Mouse (Mus musculus): ENCODE results near the gene Fanci.

- TF ChIP-seq POLR2A (IDR thresholded peaks at IDR 0.05; ENCODE audit: low read depth, low read length) = no peak
- TF ChIP-seq CTCF (conservative IDR thresholded peaks at IDR 0.05; ENCODE audit: insufficient read depth, insufficient read length, low read depth, low read length) = no peak
Measured at GRCm38 (mm10) chr7:79470718-79471117, 79.0 kb downstream of the Fanci start.

Data from kidney, adult 2 months (tissue).